Mouse (Mus musculus) kidney, postnatal 0 days (tissue): ENCODE measurements around the gene Ndufaf2. TPM values are rescaled to one million over a fixed set of nuclear protein-coding genes. Genes with fewer than 3 reads are reported as not detected.

Experiments
- ATAC-seq: fragments of 200-750 bp; cut with Nextera tagmentation; replicated peaks from 2 replicates; pipeline ENCODE4 v1.8.0; 2017; ENCODE audit warnings: low read depth, moderate number of reproducible peaks, moderate TSS enrichment, moderate library complexity; ENCODE audit not compliant: low FRiP score
- DNase-seq: peaks from one replicate; pipeline ENCODE4 v3.0.0-alpha.2; 2016; ENCODE audit warnings: low spot score
- H3K27ac ChIP-seq: fragments of 300-500 bp; sonication (generic); 2 replicates; pipeline ENCODE4 v1.5.1; 2014; ENCODE audit warnings: mild to moderate bottlenecking
- H3K27me3 ChIP-seq: fragments of 300-500 bp; sonication (generic); 2 replicates; pipeline ENCODE4 v1.6.1; 2014; ENCODE audit warnings: low read length, mixed read lengths; ENCODE audit not compliant: insufficient read depth
- H3K36me3 ChIP-seq: fragments of 300-500 bp; sonication (generic); 2 replicates; pipeline ENCODE4 v1.6.1; 2014; ENCODE audit warnings: low read length, mixed read lengths; ENCODE audit not compliant: insufficient read depth
- H3K4me1 ChIP-seq: fragments of 300-500 bp; sonication (generic); replicated peaks from 2 replicates; pipeline ENCODE4 v1.6.1; 2014; ENCODE audit warnings: antibody characterized with exemption, low read length, mixed read lengths; ENCODE audit not compliant: insufficient read depth
- H3K4me2 ChIP-seq: fragments of 300-500 bp; sonication (generic); 2 replicates; pipeline ENCODE4 v1.6.1; 2014; ENCODE audit warnings: mild to moderate bottlenecking, low read length, moderate library complexity, mixed read lengths
- H3K4me3 ChIP-seq: fragments of 300-500 bp; sonication (generic); replicated peaks from 2 replicates; pipeline ENCODE4 v1.5.1; 2014; ENCODE audit warnings: low read depth, low read length
- H3K9ac ChIP-seq: fragments of 300-500 bp; sonication (generic); 2 replicates; pipeline ENCODE4 v1.6.1; 2014; ENCODE audit warnings: low read depth, low read length
- H3K9me3 ChIP-seq: fragments of 300-500 bp; sonication (generic); replicated peaks from 2 replicates; pipeline ENCODE4 v1.6.1; 2016; ENCODE audit warnings: low read length, inconsistent platforms, mixed read lengths
- CTCF ChIP-seq: IDR thresholded peaks from 2 replicates; pipeline ENCODE4 v1.5.1; 2016; ENCODE audit warnings: antibody characterized with exemption, low read depth, mild to moderate bottlenecking, moderate library complexity
- WGBS: fragments of 180-500 bp; shearing (Covaris S2); extraction: QIAGEN DNeasy Blood & Tissue Kit; methylation state at CpG from one replicate; pipeline ENCODE4 v1.1.7; 2014; 5-methylcytosine and 5-hydroxymethylcytosine counted together
- polyA plus RNA-seq: library from polyadenylated mRNA; unstranded; fragments of >200 nt; fragmentation: Nextera tagmentation; extraction: Ambion mirVana; gene quantifications from 2 replicates; pipeline ENCODE4 v1.2.1, GENCODE M21; 2015

Gene Ndufaf2
- polyA plus RNA-seq, 1 experiment from 2014 or later: 79.3 TPM

DNA sequence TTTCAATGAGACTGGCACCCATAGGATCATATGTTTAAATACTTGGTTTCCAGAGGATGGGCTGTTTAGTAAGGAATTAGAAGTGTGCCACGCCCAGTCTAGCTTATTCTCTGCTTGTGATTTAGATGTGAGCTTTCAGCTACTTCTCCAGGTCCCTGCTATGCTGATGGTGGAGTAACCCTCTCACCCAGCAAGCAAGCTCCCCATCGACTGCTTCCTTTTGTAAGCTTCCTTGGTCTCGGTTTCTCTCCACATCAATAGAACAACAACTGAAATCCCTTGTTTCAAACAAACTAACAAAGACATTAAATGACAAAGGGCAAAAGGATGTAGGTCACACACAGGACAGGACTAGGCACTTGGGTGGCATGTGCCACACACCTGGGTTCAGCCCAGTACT lies 118.0 kb downstream of the Ndufaf2 start:
- TF ChIP-seq CTCF: no peak
- Histone ChIP-seq H3K36me3 (no peaks in the 10 kb centered on the region), H3K4me1 (peaks cover 19% of the 10 kb centered on the region; the same call in 1 of the 2 replicates), H3K9me3 (no peaks in the 10 kb centered on the region), H3K9ac (no peak overlapping the region), H3K4me2 (no peak overlapping the region), H3K27me3 (no peaks in the 10 kb centered on the region), H3K27ac (no peak overlapping the region), H3K4me3 (no peak overlapping the region)
- DNase-seq (no peak), ATAC-seq (no peak)
- WGBS: 89% methylated on average over 3 of the region's 3 CpGs

DNA sequence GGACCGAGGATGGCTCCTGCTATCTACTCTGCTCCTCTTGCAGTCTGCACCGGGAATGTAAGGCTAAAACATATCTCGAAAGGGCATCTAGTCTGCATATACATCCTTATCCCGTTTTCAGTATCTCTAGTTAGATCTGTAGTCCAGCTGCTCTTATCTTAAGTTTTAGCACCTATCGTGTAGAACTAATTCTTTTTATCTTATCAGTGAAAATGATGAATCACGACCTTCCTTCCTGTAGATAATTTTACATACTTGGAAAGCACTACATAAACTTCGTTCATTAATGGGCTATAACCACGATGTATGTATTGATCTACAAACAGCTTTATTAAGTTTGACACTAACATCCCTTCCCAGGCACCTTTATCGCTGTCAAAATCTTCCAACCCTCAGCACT lies 118.5 kb downstream of the Ndufaf2 start:
- no peak overlapping the region for H3K4me2 ChIP-seq
- H3K9me3 ChIP-seq: no peaks in the 10 kb centered on the region
- no peak overlapping the region for H3K4me3 ChIP-seq
- H3K27me3 ChIP-seq: no peaks in the 10 kb centered on the region
- WGBS: 62% methylated on average over 9 of the region's 9 CpGs
- no peak overlapping the region for H3K9ac ChIP-seq
- no peak overlapping the region for H3K27ac ChIP-seq
- no peak for DNase-seq
- H3K4me1 ChIP-seq: peaks cover 19% of the 10 kb centered on the region; the same call in 1 of the 2 replicates
- no peak for TF ChIP-seq CTCF
- H3K36me3 ChIP-seq: no peaks in the 10 kb centered on the region
- no peak for ATAC-seq

DNA sequence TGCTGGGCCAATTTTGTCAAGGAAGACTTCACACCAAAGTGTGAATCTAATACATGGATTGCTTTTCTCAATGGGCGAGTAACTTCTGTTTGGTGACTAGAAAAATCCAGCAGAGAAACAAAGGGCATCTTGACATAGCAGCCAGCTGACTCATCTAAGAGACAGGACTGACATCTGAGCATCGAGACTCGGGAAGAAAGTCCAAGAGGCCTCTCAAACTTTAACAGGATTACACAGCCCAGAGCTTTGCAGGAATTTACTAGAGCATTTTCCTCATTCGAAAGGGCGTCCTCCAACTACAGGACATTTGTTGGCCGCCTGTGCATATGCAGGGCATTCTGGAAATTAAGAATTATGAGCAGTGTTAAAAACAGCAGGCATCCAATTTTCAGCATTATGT lies 119.0 kb downstream of the Ndufaf2 start:
- no peak for TF ChIP-seq CTCF
- Histone ChIP-seq H3K9ac (no peak overlapping the region), H3K4me1 (peaks cover 19% of the 10 kb centered on the region; the same call in 1 of the 2 replicates), H3K27ac (no peak overlapping the region), H3K9me3 (no peaks in the 10 kb centered on the region), H3K27me3 (no peaks in the 10 kb centered on the region), H3K4me2 (no peak overlapping the region), H3K36me3 (no peaks in the 10 kb centered on the region), H3K4me3 (no peak overlapping the region)
- 49% methylated on average over 6 of the region's 6 CpGs for WGBS
- ATAC-seq (peak; percentile 27; the same call in 1 of the 2 replicates), DNase-seq (peak; percentile 49)

DNA sequence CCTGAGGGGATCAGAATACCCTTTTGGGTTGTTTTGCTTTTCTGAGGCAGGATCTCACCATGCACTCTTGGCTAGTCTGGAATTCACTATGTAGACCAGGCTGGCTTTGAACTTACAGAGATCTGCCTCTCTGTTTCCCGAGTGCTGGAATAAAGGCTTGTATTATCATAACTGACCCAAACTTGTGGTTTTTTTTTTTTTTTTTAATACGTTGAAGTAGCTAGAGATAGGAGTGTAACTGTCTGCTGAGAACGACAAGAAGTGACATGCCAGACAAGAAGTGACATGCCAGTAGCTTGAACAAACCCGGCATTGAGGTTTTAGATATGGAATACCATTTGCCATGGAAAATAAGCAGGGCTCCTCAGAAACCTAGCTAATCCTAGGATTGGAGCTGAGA lies 125.6 kb downstream of the Ndufaf2 start:
- Histone ChIP-seq H3K9me3 (no peaks in the 10 kb centered on the region), H3K4me1 (no peaks in the 10 kb centered on the region), H3K4me3 (no peak overlapping the region), H3K9ac (no peak overlapping the region), H3K36me3 (no peaks in the 10 kb centered on the region), H3K4me2 (no peak overlapping the region), H3K27ac (no peak overlapping the region), H3K27me3 (no peaks in the 10 kb centered on the region)
- no peak for TF ChIP-seq CTCF
- WGBS: 96% methylated on average over 4 of the region's 4 CpGs
- ATAC-seq (no peak), DNase-seq (no peak)

DNA sequence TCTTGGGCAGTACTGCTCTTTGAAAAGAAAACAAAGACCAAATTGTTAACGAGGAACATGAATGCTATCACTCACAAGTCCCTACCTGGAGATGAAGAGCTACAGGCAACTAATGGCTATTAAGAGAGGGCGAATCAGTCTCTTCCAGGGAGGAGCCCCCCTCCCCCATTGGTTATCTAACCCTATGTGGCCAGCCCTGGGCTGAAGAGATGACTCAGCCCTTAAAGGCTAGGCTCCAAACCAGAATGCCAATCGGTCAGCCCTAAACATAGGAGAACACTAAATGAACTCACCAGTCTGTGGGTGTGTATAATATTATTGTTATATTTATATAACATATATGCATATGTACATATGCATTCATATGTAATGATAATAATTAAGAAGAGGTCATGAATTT lies 132.6 kb downstream of the Ndufaf2 start:
- no peak for DNase-seq
- H3K9me3 ChIP-seq: no peaks in the 10 kb centered on the region
- no peak for ATAC-seq
- H3K27ac ChIP-seq: no peak overlapping the region
- no peak for TF ChIP-seq CTCF
- H3K4me2 ChIP-seq: no peak overlapping the region
- no peak overlapping the region for H3K9ac ChIP-seq
- WGBS: 58% methylated on average over 3 of the region's 3 CpGs
- no peak overlapping the region for H3K4me3 ChIP-seq
- no peaks in the 10 kb centered on the region for H3K36me3 ChIP-seq
- no peaks in the 10 kb centered on the region for H3K4me1 ChIP-seq
- H3K27me3 ChIP-seq: no peaks in the 10 kb centered on the region

DNA sequence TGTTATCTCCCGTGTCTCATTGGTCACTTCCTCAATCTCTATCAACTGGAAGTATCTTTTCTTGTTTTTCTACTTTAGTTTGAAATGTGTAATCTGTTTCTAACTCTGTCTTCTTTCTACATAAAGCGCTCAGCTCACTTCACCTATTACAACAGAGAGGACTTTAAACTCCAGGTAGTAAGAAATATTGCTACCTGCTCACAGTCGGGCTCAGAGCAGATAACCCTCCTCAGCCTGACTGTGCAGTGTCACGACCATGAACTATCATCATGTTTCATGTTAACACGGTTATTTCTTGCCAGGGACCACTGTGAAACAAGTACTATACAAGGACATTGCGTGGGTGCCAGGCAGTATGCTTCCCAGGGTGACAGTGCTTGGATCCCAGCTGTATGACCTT lies 141.1 kb downstream of the Ndufaf2 start:
- DNase-seq (no peak), ATAC-seq (no peak)
- no peak overlapping the region for H3K4me3 ChIP-seq
- no peaks in the 10 kb centered on the region for H3K9me3 ChIP-seq
- no peak overlapping the region for H3K9ac ChIP-seq
- no peak for TF ChIP-seq CTCF
- no peak overlapping the region for H3K27ac ChIP-seq
- no peaks in the 10 kb centered on the region for H3K27me3 ChIP-seq
- no peaks in the 10 kb centered on the region for H3K4me1 ChIP-seq
- 70% methylated on average over 6 of the region's 6 CpGs for WGBS
- H3K36me3 ChIP-seq: no peaks in the 10 kb centered on the region
- H3K4me2 ChIP-seq: no peak overlapping the region

DNA sequence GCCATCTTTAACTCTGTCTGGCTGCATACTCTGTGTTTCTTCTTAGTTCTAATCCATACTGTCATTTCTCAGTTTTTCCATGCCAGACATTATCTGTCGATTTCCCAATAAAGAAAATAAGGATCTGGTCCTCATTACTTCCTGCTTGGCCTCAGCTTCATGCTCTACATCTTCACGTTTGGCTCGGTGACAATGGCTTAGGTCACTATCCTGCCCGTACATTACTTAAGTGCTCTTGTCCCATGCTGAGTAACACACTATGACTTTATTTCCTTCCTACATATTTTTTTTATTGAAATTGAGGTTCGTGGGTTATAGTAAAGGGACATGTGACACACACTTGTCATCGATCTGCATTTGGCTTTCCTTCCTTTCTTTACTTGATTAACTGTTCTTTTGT lies 143.3 kb downstream of the Ndufaf2 start:
- Histone ChIP-seq H3K27me3 (no peaks in the 10 kb centered on the region), H3K4me1 (no peaks in the 10 kb centered on the region), H3K9me3 (no peaks in the 10 kb centered on the region), H3K36me3 (no peaks in the 10 kb centered on the region), H3K9ac (no peak overlapping the region), H3K27ac (no peak overlapping the region), H3K4me3 (no peak overlapping the region), H3K4me2 (no peak overlapping the region)
- no peak for TF ChIP-seq CTCF
- WGBS: 79% methylated on average over 6 of the region's 6 CpGs
- ATAC-seq: no peak
- DNase-seq: no peak
